Mouse (Mus musculus) bone marrow, adult 2 months (tissue): ENCODE measurements at regions not wholly inside any gene's neighbourhood (a gene's known extent, or its start where the extent isn't known, plus 50 kb on each side); places are given as distances from the start of the nearest gene placed in this dataset.

Experiments
- CTCF ChIP-seq: fragments of 200-500 bp; IDR thresholded peaks from 2 replicates; pipeline ENCODE4 v1.5.1; 2011; ENCODE audit warnings: low read length, control low read depth; ENCODE audit not compliant: control insufficient read depth, insufficient read depth
- POLR2A ChIP-seq: fragments of 200-500 bp; IDR thresholded peaks from 2 replicates; pipeline ENCODE4 v1.6.1; 2011; ENCODE audit warnings: low read depth, mild to moderate bottlenecking, control low read depth, low read length, borderline replicate concordance; ENCODE audit not compliant: control insufficient read depth

DNA sequence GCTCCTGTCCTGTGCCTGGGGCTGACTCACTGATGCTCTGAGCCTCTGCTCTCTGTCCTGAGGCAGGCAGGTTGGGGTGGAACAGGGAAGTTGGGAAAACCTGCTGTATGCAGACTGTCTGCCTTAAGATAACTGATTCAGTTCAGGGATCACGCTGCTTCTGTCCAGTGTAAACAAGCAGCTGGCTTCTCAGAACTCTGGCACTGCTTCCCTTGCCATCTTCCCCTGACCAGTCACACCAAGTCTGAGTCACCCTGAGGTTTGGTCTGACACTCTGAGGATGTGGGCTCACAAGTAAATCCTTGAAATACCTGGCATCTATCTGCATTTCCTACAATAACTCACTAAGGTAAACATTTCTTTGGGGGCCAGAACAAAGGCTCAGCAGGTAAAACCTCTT, 58.1 kb upstream of the Zfand6 start:
- TF ChIP-seq CTCF (no peak), POLR2A (no peak)
